Mouse (Mus musculus) MN1 (cell line): ENCODE results near the gene Zcchc14.
"Not testable (repeated sequence)": the region's sequence is repeated elsewhere in the genome, so short reads cannot be mapped to it uniquely, and the experiment has no call there.

Experiments
- DNase-seq: peaks from one replicate; pipeline ENCODE4 v3.0.0-alpha.2; 2016; ENCODE audit warnings: low spot score

Gene Zcchc14

DNA sequence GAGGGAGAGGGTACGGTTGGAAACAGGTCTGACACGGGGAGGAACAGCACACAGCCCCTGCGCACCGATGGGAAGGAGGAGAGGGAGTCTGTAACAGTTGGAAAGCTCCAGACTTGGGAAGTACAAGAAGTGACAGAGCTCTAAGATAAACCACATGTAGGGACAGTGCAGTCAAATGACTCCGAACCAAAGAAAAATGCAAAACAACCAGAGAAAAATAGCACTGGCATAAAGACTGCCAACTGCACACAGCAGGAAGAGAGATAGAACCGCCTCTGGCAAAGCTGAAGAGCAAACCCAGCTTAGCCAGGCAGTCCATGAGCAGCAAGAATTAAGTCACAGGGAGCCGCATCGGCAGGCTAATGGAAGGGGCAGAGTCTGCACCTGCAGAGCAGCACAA, 29.7 kb downstream of the Zcchc14 start:
- no peak for DNase-seq

DNA sequence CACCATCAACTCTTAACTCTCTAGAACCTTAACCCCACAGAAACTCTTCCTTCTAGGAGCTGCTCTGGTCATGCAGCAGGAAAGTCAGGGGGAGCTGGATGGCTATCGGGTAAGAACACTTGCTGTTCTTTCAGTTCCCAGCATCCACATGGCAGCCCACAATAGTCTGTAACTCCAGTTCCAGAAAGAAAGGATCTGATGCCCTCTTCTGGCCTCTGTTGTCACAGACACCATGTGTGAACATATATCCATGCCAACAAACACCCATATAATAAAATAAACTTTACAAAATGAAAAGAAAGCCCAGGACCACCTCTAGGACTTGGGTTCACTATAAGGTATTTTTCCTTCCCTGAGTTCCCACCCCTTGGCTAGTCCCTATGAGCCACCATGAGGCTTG, 30.8 kb downstream of the Zcchc14 start:
- no peak for DNase-seq

DNA sequence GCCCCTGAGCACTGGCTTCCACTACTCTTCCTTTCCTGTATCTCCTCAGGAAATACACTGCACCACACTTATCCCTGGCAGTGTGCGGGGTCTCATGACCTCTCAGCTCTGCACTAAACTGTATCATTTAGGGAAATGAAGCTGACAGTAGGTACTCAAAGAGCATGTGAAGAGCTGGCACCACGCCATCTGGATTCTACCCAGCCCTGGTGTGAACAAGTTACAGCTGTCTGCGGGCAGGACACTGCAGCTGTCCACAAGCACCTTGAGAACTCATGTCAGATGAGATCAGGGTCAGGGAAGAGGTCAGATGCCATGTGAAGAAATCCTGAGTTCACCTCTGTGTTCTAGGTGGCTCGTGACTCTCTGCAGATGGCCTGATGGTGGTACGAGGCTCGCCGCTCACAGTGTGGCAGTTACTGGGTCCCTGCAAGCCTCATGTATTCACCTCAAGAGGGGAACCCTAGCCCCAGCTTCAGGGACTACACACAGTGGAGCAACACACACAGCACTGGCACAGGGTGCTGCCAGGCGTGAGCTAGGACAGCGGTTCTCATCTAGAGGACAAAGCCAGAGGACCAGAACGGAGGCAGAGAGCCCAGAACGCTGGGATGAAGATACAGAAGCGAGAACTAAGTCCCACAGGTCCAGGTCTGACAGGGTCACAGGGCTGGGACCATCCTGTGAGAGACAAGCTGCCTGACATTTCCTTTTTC, 31.7 kb downstream of the Zcchc14 start:
- DNase-seq, result peak; percentile 60

DNA sequence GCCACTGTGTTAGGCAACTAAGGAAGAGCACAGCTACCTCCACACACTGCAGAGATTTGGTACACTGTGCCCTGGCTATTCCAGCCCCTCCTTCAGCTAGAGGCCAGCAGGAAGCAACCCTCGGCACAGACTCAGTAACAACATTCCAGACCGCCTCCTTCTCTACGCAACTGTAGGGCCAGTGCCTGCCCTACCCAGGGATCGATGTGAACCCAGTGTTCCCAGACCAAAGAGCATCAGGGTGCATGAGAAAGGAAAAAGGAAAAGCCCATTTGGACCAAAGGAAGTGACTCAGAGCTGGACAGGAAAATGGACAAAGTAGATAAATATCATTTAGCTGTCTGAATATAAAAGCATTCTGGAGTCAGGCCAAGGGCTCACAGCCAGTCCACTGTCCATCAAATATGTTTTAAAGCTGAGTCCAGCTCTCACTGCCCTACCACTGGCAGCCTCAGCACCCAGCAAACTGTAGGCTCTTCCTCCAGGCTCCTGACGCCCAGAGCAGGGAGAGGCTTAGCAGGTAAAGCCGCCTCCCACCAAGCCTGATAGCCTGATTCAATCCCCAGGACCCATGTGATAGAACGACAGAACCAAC, 33.2 kb downstream of the Zcchc14 start:
- peak; percentile 58 for DNase-seq

DNA sequence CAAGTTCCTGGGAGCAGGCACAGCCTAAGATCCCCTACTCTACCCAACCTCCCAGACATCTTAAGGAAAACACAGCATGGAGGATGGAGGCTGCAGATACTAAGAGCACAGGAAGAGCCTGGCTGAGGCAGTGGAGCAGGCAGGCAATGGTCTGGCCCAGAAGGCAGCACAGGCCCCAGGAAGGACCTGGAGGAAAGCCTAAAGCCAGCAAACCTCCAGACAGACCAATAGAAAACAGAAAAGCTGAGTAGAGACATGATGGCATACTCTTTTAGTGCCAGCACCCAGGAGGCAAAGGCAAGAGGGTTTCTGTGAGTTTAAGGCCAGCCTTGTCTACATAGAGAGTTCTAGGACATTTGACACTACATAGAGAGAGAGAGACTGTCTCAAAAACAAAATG, 39.3 kb downstream of the Zcchc14 start:
- no peak for DNase-seq

DNA sequence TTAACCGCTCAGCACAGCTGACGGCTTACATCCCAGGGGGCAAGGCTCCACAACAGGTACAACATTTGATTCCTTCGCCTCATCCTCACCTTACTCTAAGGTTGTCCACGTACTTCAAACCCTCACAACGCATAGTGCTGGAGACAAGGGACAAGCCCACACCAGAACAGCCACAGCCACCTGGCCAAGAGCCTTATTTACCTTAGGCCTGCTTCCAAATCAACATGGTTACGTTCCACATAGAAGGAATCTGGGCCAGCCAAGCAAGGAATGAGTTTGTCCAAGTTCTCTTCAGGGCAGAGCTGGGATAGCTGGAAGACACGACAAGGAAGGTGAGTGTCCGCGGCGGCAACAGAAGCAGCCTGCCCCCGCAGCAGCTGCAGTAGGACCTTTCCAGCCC, 42.8 kb downstream of the Zcchc14 start:
- no peak for DNase-seq

DNA sequence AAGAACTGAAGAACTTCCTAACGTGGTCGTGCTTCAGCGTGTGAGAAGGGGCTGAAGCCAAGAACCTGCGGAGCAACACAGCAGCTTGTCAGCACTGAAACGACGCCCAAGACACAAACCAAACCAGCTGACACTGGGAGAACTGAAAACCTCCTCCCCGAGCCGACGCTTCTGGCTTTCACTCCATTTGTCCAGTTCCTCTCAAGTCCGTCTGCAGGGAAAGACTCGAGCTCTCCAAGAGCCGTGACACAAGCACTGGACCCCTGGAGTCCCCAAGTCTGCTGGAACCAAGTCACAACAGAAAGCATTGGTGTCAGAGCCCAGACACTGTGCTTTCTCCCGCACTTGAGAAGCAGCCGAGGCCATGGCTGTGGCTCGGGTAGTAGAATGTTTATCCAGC, 43.5 kb downstream of the Zcchc14 start:
- no peak for DNase-seq

DNA sequence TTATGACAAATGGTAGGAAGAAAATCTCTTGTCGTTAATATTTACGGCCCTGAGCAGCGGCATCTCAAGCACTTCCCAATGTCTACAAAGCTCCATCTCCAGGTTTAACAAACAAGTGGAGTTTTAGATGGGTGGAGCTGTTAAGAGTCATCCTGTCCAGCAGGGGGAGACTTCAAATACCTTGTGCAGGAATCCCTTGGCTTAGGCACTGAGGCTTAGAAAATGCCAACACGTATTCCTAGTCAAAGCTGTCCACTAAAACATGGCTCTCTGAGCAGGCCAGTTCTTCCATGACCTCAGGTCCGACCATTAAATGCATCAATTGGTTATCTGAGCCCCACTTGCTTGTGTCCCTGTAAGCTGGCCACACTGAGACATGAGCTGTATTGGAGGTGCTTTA, 45.0 kb downstream of the Zcchc14 start:
- peak; percentile 67 for DNase-seq

DNA sequence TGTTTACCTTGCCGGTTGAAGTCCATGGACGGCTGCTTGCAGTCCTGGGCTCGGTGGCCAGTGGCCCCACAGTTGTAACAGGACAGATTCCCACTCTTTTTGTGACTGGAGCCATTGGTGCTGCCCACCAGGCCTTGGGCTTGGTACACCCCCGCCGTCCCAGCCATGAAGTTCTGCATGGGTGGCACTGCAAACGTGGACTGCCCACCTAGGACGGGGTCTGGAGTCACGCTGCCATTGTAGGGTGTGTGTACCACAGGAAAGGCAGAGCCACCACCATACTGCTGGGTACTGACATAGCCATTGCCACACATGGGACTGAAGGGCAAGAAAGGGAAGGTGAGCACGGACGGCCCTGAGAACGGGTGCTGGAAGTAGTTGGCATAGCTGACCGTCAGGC, 48.9 kb downstream of the Zcchc14 start:
- no peak for DNase-seq

DNA sequence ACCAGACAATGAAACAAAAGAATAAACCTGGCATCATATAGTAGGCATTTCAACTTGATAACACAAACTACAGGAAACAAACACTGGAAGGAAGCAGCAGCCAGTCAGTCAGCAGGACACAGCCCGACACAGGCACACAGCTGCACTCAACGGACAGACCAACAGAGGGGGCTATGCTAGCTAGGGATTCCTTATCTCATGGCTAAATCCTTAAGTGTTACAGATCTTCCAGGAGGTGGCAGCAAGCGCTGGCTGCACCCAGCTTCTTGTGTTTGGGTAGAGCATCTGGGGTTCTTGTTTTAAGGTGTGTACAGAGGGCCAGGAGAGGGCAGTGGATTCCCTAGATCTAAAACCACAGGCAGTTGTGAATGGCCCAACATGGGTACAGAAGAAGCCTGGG, 49.8 kb downstream of the Zcchc14 start:
- peak; percentile 92 for DNase-seq

DNA sequence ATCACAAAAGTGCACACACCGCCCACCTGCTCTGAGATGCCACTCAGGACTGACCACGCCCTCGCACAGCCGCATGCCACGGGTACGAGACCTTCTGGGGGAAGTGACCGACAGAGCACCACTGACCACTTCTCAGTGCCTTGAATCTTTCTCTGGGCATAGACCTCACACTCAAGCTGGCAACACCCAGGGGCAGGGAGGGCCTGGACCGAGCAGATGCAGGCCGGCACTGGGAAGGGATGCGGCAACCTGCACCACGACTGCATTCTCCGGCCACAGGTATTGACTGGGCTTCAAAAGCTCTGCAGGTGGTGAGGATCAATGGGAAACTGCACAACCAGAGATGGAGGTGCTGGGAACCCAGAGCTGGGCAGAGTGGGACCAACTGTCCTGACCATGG, 50.3 kb downstream of the Zcchc14 start:
- DNase-seq, result no peak

DNA sequence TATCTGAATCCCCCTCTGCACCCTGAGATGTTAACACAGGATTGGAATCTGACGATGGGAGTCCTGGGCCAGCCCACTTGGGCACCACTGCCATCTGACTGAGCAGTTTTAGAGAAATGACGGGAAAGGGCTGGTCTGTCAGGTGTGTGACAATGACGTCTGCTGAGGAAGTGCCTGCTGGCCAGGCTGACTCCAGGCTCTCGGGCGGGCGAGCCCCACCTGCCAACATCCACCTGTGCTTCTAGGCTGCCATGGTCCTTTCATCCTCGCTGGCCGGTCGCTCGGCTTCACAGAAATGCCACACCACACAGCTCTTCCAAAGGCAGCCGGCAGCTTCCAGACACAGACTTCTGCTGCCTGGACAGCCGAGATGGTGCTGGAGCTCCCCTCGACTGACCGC, 52.9 kb downstream of the Zcchc14 start:
- no peak for DNase-seq

DNA sequence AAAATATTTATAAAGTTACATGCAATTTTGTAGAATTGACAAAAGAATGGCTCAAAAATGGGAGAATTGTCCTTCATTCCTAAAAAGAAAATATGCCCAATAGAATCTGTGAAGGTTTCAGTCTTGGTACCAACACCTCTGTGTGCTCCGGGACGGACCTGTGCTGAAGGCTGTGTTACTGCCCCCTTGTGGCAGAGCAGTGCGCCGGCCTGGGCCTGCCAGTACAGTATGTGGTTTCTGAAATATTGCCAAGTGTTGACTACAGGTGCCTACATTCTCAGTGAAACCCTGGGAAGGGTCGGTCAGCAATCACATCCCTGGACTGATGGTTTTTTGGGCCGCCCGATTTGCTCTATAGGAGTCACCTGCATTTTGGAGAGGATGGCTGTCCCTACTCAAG, 53.8 kb downstream of the Zcchc14 start:
- DNase-seq, result peak; percentile 93

DNA sequence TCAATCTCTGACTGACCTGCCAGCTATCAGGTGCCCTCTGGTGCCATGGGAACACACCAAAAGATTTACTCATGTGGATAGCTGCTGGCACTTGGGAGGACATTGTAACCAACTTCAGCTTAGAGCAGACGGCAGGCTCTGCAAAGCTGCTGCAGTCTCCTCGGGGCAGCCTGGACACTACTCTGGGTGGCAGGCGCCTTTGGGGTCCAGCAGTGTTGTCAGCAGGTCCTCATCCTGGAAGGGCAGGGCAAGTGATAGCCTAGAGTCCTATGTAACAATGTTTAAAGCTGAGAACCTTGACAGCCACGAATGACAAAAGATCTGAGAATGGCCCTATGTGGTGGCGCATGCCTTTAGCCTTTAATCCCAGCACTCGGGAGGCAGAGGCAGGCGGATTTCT, 54.5 kb downstream of the Zcchc14 start:
- no peak for DNase-seq

DNA sequence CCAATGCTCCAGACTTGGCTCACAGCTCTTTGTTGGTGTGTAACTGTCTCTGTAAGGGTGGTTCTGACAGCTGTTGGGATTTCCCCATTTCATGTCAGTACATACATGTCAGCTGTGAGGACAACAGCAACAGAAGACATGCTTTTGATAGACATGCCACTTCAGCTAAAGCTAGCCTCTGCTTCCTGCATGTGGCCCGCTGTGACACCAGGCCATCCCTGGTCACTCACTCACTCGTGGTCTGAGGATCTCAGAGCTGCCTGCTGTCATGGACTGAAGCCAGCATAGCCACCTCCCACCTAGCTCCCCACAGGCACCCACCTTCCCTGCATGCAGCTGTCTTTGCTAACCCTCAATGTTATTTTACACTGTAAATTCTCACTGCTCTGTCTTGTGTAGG, 55.2 kb downstream of the Zcchc14 start:
- DNase-seq, result not testable (repeated sequence)

DNA sequence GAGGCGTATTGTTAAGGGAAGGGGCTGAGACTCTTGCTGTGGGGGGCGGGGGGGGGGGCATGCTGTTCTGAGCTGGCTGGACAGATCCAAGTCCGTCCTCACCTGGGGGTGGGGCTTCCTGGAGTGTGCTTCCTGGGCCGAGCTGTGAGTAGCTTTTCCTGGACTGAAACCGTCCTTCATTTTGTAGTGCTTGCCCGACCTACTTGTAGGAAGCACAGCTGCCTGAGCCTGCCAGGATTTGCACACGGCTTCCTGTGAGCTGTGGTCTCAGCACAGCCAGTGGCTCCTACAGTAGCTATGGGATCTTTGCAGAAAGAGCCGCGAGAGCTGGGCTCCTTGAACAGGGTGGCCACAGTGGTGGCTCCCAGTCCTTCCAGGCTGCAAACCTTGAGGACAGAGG, 58.7 kb downstream of the Zcchc14 start:
- no peak for DNase-seq

DNA sequence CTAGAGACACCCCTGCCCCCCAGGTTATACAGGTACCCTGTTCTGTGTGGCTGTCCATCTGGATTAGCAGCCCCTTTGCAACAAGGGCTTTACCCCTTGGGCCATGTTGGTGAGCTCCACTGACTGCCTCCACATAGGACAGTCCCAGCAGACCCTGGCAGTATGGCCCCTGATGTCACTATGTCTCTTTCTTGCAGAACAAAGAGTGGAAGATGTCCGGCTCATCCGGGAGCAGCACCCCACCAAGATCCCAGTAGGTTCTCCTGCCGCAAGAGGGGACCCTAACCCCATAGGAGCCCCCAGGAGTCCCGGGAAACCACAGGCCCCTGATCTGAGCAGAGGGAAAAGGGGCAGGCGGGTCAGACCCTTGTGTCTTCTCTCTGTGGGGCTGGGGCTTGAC, 59.4 kb downstream of the Zcchc14 start:
- no peak for DNase-seq

DNA sequence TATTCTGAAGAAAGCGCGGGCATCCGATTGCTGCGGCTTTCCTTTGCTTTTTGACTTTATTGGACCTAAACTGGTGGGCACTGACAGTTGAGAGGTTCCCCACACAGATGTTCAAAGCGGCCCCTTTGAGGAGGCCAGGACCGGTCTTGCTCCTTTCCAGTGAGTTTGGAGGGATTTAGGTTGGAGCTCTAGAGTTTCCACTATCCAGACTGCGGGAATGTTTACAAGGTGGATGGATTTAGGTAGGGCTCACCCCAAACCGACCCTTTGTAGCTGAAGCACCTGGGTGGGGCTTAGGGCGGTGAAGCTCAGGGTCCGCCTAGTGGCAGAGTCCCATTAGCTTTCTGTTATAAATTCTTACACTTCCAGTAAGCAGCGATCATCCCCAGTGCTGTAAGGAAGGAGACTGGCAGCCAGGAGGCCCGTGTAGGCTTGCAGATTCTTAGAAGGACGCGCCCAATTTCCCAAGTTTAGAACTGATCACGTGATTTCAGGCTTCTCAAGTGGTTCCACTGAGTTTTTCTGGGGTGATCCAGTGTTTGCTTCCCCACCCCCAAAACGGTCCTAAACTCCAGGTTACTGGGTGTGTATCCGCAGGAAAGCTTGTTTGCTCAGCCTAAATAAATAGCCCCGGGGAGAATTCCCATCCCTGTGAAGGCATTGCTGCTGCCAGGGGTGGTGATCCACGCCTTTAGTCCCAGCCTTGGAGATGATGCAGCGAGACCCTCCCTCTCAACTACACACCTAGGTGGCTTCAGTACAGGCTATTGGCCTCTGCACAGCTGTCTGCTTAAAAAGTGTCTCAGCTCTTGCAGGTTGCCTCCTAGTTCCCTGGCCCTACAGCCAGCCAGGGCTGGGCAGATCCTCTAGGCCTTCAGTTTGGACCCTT, 61.3 kb downstream of the Zcchc14 start:
- DNase-seq, result peak; percentile 90

DNA sequence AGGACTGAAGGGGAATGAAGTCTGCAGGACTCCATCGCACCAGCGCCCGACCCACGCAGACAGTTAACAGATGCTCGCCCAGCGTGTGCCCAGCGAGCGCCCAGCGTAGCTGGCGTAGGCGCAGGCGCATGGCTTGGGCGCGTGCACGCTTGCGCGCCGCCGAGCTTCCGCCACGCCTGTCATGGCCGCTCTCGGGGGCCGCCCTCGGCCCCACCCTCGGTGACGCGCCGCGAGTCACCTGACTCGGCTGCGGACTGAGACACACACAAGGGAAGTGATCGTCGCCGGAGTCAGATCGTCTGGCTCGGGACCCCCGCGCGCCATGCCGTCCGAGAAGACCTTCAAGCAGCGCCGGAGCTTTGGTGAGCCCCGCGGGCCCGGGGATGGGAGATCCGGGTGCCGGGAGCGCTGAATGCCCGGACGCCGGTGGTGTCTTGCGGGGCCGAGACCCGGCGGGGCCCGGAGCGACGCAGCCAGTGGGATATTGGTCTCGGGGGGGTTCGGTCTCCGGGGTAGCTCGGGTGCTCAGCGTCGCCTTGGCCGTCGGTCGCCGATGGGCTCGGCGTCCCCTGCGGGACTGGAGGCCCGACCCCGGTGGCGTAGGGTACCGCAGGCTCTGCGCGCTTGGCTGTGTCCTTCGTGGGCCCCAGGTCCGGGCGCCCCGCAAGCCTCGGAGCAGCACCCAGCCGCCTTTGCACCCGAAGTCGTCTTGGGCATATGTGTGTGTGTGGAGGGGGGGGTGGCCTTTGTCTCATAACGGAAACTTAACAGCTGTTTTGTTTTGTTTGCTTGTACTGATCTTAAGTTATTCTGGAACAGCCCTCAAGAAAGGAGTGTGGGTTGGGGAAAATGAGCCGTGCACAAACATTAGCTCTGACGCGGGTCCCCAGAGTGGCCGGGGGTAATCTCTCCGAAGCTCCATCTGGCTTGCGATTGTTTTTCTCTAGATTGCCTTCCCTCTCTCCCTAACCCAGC, 62.2 kb downstream of the Zcchc14 start, which contains the start of gene Map1lc3b:
Gene Map1lc3b (plus strand): TSS at position 159 of the 975 bp plus-strand sequence.
- DNase-seq, result peak; percentile 99

DNA sequence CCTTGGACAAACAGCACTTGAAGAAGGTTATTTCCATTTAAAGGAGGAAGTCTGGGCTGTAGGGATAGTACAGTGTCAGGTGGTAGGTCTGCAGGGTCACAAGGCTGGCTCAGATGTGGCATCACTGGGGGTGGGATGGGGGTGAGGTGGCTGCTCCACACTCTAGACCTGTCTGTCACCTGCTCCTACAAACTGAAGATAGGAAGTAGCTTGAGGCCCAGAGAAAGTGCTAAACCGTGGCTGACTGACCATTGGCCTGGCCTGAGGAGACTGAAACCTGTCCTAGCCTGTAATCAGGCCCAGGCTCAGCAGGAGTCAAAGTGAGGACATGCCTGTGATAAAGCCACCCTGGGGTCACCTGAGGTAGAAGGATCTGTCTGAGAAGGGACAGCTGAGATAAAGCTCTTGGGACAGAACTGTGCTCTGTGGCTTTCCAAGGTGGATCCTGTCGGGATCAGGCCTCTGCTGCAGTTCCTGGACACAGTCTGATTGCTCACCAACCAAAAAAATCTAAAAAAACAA, 63.4 kb downstream of the Zcchc14 start:
- no peak for DNase-seq

DNA sequence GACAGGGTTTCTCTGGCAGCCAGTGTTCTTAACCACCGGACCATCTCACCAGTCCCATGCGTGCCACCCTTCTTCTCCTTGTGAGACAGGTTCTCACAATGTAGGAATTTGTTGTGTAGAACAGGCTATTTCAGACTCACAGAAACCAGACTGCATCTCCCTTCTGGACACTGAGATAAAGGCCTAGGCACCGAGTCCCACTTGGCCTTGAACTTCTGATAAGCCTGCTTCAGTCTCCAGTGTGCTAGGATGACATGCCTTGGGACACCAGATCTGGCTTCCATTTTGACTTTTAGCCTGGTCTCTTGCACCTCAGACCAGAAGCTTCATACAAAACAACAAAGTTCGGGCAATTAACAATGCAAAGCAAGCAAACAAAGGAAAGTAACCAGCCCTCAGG, 64.0 kb downstream of the Zcchc14 start:
- no peak for DNase-seq
